Mouse (Mus musculus): ENCODE measurements around the gene B430218F22Rik. TPM values are rescaled to one million over a fixed set of nuclear protein-coding genes. Genes with fewer than 3 reads are reported as not detected.

Gene B430218F22Rik
- polyA plus RNA-seq, 1 experiment from 2014 or later = 2.1 TPM

DNA sequence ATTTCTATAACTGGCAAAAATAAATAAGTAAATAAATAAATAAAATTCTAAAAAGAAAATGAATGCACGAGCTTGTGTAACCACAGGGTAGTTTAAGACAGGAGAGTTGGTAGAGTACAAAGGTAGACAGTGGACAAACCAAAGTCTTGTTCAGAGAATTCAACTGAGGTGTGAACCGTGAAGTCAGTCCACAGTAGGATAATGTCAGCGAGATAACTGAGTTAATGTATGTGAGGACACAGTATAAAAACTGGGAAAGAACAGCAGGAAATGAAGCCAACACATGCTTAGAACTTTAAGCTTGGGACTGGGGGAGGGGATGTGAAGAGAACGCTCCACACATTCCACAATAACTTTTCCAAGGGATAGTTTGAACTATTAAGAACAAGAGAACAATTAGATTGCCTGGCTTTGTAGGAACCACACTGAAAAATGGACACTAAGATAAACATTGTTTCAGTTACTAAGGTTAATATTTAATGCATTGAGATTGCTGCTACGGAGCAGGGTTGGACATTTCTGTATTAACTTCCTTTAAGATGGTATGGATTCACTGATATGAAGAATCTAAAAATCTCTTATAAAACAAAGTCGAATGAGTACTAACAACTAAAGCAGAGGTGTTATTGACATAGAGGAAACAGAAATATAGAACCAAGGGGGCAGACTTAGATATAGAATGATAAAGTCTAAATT, 25.0 kb downstream of the B430218F22Rik start:
- no peak for ATAC-seq (ENCODE audit: low FRiP score, low read depth)
- Histone ChIP-seq H3K27ac (replicated peaks) (no peak overlapping the region), H3K27me3 (no peaks in the 10 kb centered on the region), H3K4me3 (no peak overlapping the region), H3K4me2 (replicated peaks) (no peak overlapping the region), H3K36me3 (no peaks in the 10 kb centered on the region), H3K9me3 (no peaks in the 10 kb centered on the region), H3K9ac (replicated peaks) (no peak overlapping the region), H3K4me1 (no peaks in the 10 kb centered on the region)
- WGBS = 87% methylated on average over 6 of the region's 6 CpGs

DNA sequence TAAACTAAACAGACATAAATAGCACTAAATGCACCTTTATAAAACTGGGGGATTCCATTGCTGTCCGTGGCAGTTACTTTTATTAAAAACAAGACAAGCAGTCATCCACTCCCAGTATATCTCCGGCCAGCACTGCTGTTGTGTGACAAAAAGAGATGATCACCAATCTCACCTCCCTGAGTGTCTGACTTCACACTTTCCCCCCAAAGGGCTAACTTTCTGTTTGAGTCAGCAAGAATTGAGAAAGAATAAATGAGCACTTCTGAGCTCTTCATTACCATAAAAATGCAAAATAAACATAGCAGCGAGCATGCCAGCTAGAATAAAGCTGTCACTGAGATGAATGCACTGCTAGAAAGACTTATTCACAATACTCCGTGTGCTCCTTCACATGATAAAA, 31.7 kb downstream of the B430218F22Rik start:
- no peaks in the 10 kb centered on the region for H3K36me3 ChIP-seq
- no peak overlapping the region for H3K4me3 ChIP-seq
- H3K9me3 ChIP-seq = no peaks in the 10 kb centered on the region
- no peak overlapping the region for H3K9ac ChIP-seq (replicated peaks)
- H3K4me2 ChIP-seq (replicated peaks) = no peak overlapping the region
- 35% methylated on average over 4 of the region's 4 CpGs for WGBS
- no peak overlapping the region for H3K27ac ChIP-seq (replicated peaks)
- ATAC-seq (ENCODE audit: low FRiP score, low read depth) = peak; percentile 38; the same call in 1 of the 2 replicates
- no peaks in the 10 kb centered on the region for H3K27me3 ChIP-seq
- H3K4me1 ChIP-seq = no peaks in the 10 kb centered on the region

DNA sequence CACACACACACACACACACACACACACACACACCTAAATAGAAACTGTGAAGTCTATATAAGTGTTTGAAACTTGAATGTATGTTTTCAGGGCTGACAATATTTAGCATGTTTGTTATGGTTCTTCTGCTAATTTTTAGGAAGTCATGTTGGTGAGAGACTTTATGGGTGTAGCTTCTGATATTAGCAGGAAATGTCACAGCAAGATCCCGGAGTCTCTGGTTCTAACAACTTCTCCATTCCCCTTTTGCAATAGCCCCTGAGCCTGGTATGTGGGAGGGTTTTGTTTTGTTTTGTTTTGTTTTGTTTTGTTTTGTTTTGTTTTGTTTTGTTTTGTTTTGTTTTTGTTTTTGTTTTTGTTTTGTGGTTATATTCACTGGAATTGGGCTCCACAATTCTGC, 34.0 kb downstream of the B430218F22Rik start:
- no peak for ATAC-seq (ENCODE audit: low FRiP score, low read depth)
- 87% methylated on average over 1 of the region's 1 CpGs for WGBS
- no peaks in the 10 kb centered on the region for H3K36me3 ChIP-seq
- H3K27ac ChIP-seq (replicated peaks) = no peak overlapping the region
- H3K27me3 ChIP-seq = no peaks in the 10 kb centered on the region
- no peak overlapping the region for H3K9ac ChIP-seq (replicated peaks)
- no peaks in the 10 kb centered on the region for H3K9me3 ChIP-seq
- no peak overlapping the region for H3K4me2 ChIP-seq (replicated peaks)
- H3K4me1 ChIP-seq = no peaks in the 10 kb centered on the region
- no peak overlapping the region for H3K4me3 ChIP-seq

DNA sequence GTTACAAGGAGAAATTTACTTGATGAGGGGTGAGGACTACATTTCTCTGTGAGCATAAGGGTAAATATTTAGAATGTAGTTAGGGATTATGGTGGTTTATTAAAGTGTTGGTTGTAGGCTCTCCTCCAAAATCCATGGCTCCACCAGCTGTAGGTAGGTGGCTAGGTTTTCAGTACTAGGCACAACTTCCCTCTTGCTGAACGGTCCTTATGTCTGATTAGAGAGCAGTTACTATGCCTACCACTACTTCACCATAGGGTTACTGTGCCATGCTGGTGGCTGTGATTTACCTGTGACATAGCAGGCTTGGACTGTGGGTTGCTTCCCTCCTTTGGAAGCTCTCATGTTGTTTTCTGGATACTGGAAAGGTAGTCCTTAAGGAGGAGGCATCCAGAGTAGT, 34.4 kb downstream of the B430218F22Rik start:
- Histone ChIP-seq H3K4me1 (no peaks in the 10 kb centered on the region), H3K9ac (replicated peaks) (no peak overlapping the region), H3K4me2 (replicated peaks) (no peak overlapping the region), H3K4me3 (no peak overlapping the region), H3K9me3 (no peaks in the 10 kb centered on the region), H3K36me3 (no peaks in the 10 kb centered on the region), H3K27me3 (no peaks in the 10 kb centered on the region), H3K27ac (replicated peaks) (no peak overlapping the region)
- ATAC-seq (ENCODE audit: low FRiP score, low read depth) = no peak
- 74% methylated on average over 1 of the region's 1 CpGs for WGBS

Other genes with a start within 250 kb of the B430218F22Rik start
- 33.4 and 34.3 TPM in 2 replicates for gene Mrps30, start 622 bp downstream of the B430218F22Rik start, polyA plus RNA-seq (2016; fragmentation: Nextera tagmentation; extraction: Ambion mirVana)

Measured in midbrain, embryonic 12.5 days (tissue).